Mouse (Mus musculus) cerebellum, adult 2 months (tissue): Measurements from ENCODE around the gene Bdp1.

ENCODE experiments used
- CTCF ChIP-seq: fragments of 200-500 bp; IDR thresholded peaks from 2 replicates; pipeline ENCODE4 v1.5.1; 2011; ENCODE audit warnings: low read depth, mild to moderate bottlenecking, control low read depth, low read length, moderate library complexity, borderline replicate concordance; ENCODE audit not compliant: insufficient read depth
- POLR2A ChIP-seq: fragments of 200-500 bp; IDR thresholded peaks from 2 replicates; pipeline ENCODE4 v1.6.1; 2011; ENCODE audit warnings: low read length, control low read depth, borderline replicate concordance; ENCODE audit not compliant: insufficient read depth

DNA sequence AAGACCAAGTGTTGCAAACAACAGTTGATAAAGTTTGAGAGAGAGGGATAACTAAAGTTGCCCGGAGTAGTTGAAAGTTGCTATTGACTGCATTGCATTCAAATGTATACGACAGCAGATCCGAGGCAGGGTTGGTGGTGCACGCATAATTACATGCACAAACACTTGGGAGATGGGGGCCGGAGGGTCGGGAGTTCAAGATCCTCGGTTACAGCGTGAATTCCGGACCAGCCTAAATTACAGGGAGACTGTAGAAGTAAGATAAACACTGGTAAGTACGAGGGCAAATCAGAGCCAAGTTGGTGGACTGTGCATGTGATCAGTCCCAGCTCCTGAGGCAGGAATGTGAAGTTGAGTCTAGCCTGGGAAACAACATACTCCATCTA, 21.4 kb upstream of the Bdp1 start:
- TF ChIP-seq POLR2A (no peak), CTCF (no peak)
